Mouse (Mus musculus) E14TG2a.4 (cell line): ENCODE data around the gene Klhl9.

Experiments
- H3K27me3 ChIP-seq: 2 replicates; pipeline ENCODE4 v1.6.1; 2014; ENCODE audit warnings: low read length, control low read depth; ENCODE audit not compliant: insufficient read depth
- H3K36me3 ChIP-seq: 2 replicates; pipeline ENCODE4 v1.6.1; 2014; ENCODE audit warnings: low read length, control low read depth; ENCODE audit not compliant: insufficient read depth
- H3K4me1 ChIP-seq: replicated peaks from 2 replicates; pipeline ENCODE4 v1.6.1; 2014; ENCODE audit warnings: low read depth, low read length, control low read depth
- H3K4me3 ChIP-seq: replicated peaks from 2 replicates; pipeline ENCODE4 v1.5.1; 2014; ENCODE audit warnings: mild to moderate bottlenecking, low read length
- H3K9me3 ChIP-seq: 2 replicates; pipeline ENCODE4 v1.6.1; 2014; ENCODE audit warnings: low read length, control low read depth
- CTCF ChIP-seq: conservative IDR thresholded peaks from 2 replicates; pipeline ENCODE4 v1.5.1; 2014; ENCODE audit warnings: low read length
- NANOG ChIP-seq: IDR thresholded peaks from 2 replicates; pipeline ENCODE4 v1.6.1; 2014; ENCODE audit warnings: borderline replicate concordance, low read length, mixed read lengths
- POU5F1 ChIP-seq: IDR thresholded peaks from 2 replicates; pipeline ENCODE4 v1.6.1; 2014; ENCODE audit warnings: low read length, borderline replicate concordance

Gene Klhl9

DNA sequence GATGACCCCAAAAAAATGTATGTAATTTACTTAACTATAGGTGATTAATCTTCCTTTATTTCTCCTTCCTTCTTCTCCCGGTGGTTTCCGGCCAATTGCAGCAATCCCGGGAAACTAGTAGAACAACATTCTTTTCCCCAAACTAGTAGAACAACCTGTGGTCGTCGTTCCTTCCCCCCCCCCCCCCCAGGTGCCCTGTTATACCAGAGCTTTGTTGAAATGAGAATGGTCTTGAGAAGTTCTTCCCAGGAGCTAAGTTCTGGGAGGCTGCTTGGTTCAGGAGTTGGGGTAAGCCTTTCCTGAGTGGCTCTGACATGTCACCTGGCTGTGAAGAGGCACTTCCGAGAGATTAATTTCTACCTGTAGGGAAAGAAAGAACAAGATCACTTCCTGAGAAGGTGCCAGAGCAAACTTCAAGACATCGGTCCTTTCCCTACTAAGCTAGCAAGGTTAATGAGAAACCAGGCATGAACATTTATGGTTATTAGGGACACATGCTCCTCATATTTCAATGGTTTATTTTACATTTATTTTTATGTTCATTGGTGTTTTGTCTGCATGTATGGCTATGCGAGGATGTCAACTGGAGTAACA lies 1.3 kb upstream of the Klhl9 start:
- Histone ChIP-seq H3K27me3 (no peaks in the 10 kb centered on the region), H3K36me3 (peaks cover 21% of the 10 kb centered on the region), H3K4me3 (no peak overlapping the region), H3K4me1 (no peaks in the 10 kb centered on the region; the same call in 1 of the 2 replicates), H3K9me3 (peaks cover 88% of the 10 kb centered on the region)
- TF ChIP-seq NANOG = no peak
- TF ChIP-seq POU5F1 = no peak
- no peak for TF ChIP-seq CTCF

GRCm38 (mm10) chr4:88718715-88719114 lies 3.5 kb downstream of the Klhl9 start:
- Histone ChIP-seq H3K4me1 (no peaks in the 10 kb centered on the region; the same call in 1 of the 2 replicates), H3K4me3 (no peak overlapping the region), H3K9me3 (peaks cover 42% of the 10 kb centered on the region), H3K27me3 (no peaks in the 10 kb centered on the region), H3K36me3 (peaks cover 28% of the 10 kb centered on the region)
- TF ChIP-seq NANOG (no peak), CTCF (no peak), POU5F1 (no peak)

- no peak for TF ChIP-seq NANOG
- TF ChIP-seq CTCF = no peak
- no peak for TF ChIP-seq POU5F1
- peaks cover 24% of the 10 kb centered on the region for H3K9me3 ChIP-seq
Observed at GRCm38 (mm10) chr4:88715059-88715458, 7.2 kb downstream of the Klhl9 start.

GRCm38 (mm10) chr4:88714281-88714680 lies 8.0 kb downstream of the Klhl9 start:
- H3K4me1 ChIP-seq = no peaks in the 10 kb centered on the region
- TF ChIP-seq CTCF (no peak), POU5F1 (no peak), NANOG (no peak)
- H3K27me3 ChIP-seq = no peaks in the 10 kb centered on the region
- peaks cover 12% of the 10 kb centered on the region for H3K36me3 ChIP-seq
- H3K4me3 ChIP-seq = no peak overlapping the region
- peaks cover 18% of the 10 kb centered on the region for H3K9me3 ChIP-seq

More at GRCm38 (mm10) chr4:88715059-88715458, 7.2 kb downstream of the Klhl9 start:
- Histone ChIP-seq H3K36me3 (peaks cover 14% of the 10 kb centered on the region), H3K4me3 (no peak overlapping the region), H3K27me3 (no peaks in the 10 kb centered on the region), H3K4me1 (no peaks in the 10 kb centered on the region)

GRCm38 (mm10) chr4:88707128-88707826 lies 15.0 kb downstream of the Klhl9 start:
- H3K9me3 ChIP-seq = no peaks in the 10 kb centered on the region
- TF ChIP-seq CTCF (no peak), NANOG (no peak), POU5F1 (no peak)
- no peaks in the 10 kb centered on the region for H3K27me3 ChIP-seq
- no peaks in the 10 kb centered on the region for H3K36me3 ChIP-seq
- peaks cover 8% of the 10 kb centered on the region; the same call in 1 of the 2 replicates for H3K4me1 ChIP-seq
- H3K4me3 ChIP-seq = no peak overlapping the region

GRCm38 (mm10) chr4:88705924-88706323 lies 16.3 kb downstream of the Klhl9 start:
- Histone ChIP-seq H3K9me3 (no peaks in the 10 kb centered on the region), H3K36me3 (no peaks in the 10 kb centered on the region), H3K27me3 (no peaks in the 10 kb centered on the region), H3K4me3 (no peak overlapping the region), H3K4me1 (peaks cover 8% of the 10 kb centered on the region; the same call in 1 of the 2 replicates)
- no peak for TF ChIP-seq NANOG

- Histone ChIP-seq H3K4me1 (peaks cover 5% of the 10 kb centered on the region; the same call in 1 of the 2 replicates), H3K4me3 (no peak overlapping the region), H3K36me3 (no peaks in the 10 kb centered on the region), H3K9me3 (no peaks in the 10 kb centered on the region), H3K27me3 (no peaks in the 10 kb centered on the region)
- TF ChIP-seq NANOG = no peak
- TF ChIP-seq CTCF = no peak
- TF ChIP-seq POU5F1 = no peak
Observed at GRCm38 (mm10) chr4:88699301-88699700, 23.0 kb downstream of the Klhl9 start.

DNA sequence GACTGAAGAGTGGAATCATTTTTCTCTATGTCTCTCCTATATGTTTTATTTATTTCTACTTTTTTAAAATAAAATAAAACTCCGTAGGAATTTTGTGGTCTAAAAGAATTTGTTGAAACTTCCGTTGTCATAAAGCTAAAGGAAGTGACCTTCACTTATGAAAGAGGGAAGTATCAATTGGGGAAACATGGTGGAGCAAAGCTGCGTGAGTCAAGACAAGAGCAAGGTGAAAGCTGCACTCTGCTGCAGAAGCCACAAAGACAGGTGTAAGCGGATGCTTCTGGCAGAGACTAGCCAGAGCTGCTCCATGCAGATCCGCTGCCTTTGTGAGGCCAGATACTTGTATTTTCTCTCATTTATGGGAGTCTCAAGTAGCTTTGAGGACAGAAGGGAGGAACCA lies 23.5 kb downstream of the Klhl9 start:
- no peaks in the 10 kb centered on the region for H3K9me3 ChIP-seq
- no peak for TF ChIP-seq POU5F1
- no peak for TF ChIP-seq NANOG
- no peak for TF ChIP-seq CTCF

More for the DNA sequence above, 23.5 kb downstream of the Klhl9 start:
- Histone ChIP-seq H3K36me3 (no peaks in the 10 kb centered on the region), H3K4me3 (no peak overlapping the region), H3K4me1 (peaks cover 5% of the 10 kb centered on the region; the same call in 1 of the 2 replicates), H3K27me3 (no peaks in the 10 kb centered on the region)
